Mouse (Mus musculus): Measurements from ENCODE around the gene Olfml2b.

Gene Olfml2b

GRCm38 (mm10) chr1:170646606-170647287 is 2.4 kb downstream of the Olfml2b start:
- no peak for DNase-seq (ENCODE audit: low spot score)

GRCm38 (mm10) chr1:170647381-170647780 is 3.0 kb downstream of the Olfml2b start:
- DNase-seq (ENCODE audit: low spot score) = no peak

DNA sequence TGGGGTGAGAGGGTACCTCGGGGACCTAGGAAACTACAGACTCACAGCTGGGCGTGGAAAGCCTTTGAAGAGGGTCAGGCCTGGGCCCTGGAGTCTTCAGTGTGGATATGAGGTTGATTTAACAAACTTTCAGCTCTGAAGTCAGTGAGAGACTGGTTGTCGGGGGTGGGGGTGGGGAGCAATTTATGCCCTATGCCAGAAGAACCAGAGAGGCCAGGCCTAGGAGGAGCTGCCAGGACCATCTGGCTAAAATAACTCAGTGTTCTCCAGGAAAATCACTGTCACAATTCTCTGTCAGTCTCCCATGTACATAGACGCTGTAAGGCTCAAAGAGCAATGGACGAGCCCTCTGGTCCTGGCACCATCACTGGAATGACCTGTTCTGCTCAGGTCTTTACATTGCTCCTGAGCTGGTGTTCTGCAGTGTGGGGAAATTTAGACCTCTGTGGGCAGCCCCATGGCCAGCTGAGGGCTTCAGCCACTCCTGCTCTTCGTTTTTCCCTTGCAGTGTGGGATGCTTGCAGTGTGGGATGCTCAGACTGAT is 3.7 kb downstream of the Olfml2b start:
- DNase-seq (ENCODE audit: low spot score) = no peak

- DNase-seq (ENCODE audit: low spot score) = peak; percentile 72
Measured at GRCm38 (mm10) chr1:170651046-170651723, 6.9 kb downstream of the Olfml2b start.

DNA sequence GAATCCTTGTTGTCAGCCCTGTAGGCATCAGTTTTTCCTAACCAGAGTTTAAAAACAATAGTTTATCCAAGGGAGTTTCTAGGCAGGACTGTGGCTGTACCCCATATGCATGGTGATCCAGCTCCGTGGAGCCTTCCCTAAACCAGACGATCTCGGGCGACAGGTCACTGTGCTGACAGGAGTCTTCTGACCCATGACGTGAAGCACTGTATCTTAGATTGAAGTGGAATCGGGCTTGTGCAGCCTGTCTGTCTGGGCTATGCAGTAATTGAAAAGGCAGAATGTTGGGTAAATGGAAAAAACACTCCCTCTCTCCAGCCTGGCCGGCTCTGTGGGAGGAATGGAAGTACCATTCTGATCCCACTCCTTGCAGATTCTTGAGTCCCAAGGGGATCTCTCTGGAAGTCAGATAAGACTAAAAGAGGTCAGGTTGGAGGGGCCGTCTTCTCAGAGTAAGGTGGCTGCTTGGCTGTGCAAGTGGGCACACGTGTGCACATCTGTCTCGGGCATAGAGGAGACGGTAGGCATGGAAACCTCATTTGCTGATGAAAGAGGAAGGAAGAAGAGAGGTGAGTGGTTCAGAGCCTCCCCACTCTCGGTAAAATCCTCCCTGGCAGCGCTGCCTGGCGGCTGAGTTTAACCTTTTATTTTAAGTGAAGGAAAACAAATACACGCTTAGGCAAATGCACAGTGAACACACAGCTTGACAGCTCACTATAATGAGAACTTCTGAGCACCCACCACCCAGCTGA is 7.8 kb downstream of the Olfml2b start:
- DNase-seq (ENCODE audit: low spot score) = no peak

DNA sequence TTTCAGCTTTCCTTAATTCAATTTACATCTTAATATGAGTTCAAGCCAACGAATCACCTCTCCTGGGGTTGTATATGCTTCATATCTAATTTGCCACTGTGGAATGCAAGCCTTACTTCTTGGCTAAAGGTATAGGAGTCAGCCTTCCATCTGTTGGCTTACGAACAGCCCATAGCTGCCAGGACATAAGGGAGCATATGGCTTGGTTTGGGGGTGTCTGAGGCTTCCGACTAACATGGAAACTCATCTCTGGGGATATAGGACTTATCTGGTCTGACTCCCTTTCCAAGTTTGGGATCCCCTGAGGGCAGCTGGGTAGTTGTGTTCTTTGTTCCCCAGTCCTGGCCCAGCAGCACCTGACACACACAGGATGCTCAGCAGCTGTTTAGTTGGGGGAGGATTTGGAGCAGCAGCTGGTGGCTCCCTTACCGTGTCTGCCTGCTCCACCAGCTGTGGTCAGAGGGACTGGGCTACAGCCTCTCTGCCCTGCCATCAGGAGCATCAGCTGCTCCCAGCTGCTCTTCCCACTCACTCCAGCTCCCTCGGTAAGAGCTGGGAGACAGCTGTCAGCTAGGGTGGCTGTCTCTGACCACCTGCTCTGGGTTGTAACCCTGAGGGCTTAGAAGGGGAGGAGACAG is 11.1 kb downstream of the Olfml2b start:
- DNase-seq (ENCODE audit: low spot score) = peak; percentile 30

DNA sequence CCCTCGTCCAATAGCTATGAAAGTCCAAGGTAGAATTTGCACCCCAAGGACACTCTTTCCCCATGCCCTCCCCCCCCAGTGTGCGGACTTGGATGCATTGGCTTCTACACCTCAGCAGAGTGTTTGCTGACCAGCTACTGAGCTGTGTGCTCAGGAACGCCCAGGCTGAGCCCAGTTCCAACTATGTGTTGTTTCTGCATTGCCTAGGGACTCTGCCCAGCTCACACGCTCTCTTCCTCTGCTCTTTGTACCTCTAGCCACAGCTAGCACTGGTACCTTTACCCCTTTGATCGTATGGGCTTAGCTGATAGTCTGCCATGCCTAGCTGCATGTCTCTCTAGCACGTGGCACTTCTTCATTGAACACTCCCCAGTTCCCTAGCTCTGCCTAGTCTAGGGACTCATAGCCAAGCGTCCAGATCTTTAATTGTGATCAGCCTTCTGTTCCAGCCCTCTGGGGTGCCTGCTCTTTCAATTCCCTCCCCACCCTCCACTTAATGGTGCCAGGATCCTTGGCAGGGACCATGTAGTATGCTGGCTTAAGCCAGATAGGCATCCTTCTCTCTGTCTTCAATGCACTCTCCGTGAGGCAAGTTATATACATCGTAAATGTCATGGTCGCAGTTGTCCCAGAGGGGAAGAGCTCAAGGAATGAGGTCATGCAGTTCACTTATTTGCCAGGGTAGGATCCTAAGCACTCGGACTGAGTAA is 12.3 kb downstream of the Olfml2b start:
- no peak for DNase-seq (ENCODE audit: low spot score)

GRCm38 (mm10) chr1:170657228-170657521 is 12.8 kb downstream of the Olfml2b start:
- no peak for DNase-seq (ENCODE audit: low spot score)

DNA sequence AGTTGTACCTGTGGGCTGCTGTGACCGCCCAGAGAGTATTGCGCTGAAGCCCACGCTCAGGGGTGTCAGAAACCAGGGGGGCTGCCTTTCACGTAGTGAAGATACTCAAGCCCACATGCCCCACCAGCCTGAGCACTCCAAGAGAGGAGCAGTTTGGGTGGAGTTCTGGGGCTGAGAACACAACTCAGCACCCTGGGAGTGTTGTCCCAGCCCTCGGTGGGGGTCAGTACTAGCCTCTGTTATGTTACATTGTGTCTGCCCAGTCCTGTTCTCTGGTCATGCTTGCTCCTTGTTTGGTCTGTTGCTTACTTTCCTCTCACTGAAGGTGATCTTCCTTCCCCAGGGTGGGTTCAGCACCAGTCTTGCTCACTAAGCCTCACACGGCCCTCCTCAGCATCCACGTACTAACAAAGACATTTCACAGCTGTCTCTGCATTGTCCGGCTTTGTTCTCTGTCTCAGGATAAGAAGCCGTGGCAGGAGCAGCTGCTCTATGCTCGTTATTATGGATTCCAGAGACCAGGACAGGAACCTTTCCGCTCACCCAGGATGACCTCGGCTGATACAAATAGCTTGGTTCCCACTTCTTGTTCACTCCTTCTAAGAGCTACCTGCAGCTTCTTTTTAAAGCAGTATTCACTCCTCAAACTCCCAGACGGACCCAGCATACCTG is 13.4 kb downstream of the Olfml2b start:
- DNase-seq (ENCODE audit: low spot score) = peak; percentile 52

DNA sequence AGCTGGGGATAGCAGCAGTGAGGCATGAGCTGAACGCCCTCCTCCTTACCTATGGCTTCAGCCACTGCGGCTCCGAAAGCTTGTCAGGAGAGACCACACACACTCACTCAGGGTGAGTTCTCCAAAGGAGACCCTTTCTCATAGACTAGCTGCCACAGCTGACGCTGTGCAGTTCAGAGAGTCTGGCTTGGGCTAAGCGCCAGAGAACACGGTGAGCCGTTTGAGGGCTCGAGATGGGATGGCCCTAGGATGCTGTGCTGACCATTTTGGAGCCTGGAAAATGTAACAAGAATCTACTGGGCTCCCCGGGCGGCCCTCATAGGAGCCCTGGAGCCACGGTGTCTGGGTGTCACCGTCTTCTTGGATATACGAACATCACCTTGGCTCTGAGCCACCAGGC is 14.9 kb downstream of the Olfml2b start:
- DNase-seq (ENCODE audit: low spot score) = no peak

- no peak for DNase-seq (ENCODE audit: low spot score)
Measured at GRCm38 (mm10) chr1:170664620-170665185, 20.4 kb downstream of the Olfml2b start.

GRCm38 (mm10) chr1:170665200-170665599 is 20.9 kb downstream of the Olfml2b start:
- no peak for DNase-seq (ENCODE audit: low spot score)

DNA sequence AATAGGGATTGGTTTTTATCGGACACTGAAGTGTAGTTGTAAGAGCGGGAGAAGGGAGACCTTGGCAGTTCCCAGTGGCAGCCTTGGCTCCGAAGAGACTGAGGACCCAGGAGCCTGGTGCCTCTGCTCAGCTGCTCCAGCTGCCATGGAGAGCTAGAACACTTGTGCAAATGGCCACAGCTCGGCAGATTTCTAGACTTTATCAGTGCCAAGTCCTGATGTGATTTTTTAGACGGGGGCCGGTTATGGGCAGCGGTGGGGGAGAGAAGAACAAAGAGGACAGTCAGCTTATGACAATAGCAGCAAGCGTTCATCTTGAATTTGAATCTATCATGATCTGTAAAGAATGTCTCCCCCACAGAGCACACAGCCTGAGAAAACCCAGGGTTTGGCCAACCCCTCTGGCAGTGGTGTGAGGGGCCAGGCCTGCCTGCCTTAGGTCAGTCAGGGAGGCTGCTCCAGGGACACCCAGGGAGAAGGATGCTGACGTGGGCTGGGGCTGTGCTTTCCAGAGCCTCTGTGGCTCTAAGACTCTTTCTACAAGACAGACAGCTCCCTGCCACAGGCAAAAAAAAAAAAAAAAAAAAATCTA is 29.9 kb downstream of the Olfml2b start:
- DNase-seq (ENCODE audit: low spot score) = peak; percentile 68

GRCm38 (mm10) chr1:170677681-170678080 is 33.3 kb downstream of the Olfml2b start:
- no peak for DNase-seq (ENCODE audit: low spot score)

GRCm38 (mm10) chr1:170678861-170679260 is 34.5 kb downstream of the Olfml2b start:
- DNase-seq (ENCODE audit: low spot score) = no peak

GRCm38 (mm10) chr1:170679624-170680023 is 35.3 kb downstream of the Olfml2b start:
- no peak for DNase-seq (ENCODE audit: low spot score)

DNA sequence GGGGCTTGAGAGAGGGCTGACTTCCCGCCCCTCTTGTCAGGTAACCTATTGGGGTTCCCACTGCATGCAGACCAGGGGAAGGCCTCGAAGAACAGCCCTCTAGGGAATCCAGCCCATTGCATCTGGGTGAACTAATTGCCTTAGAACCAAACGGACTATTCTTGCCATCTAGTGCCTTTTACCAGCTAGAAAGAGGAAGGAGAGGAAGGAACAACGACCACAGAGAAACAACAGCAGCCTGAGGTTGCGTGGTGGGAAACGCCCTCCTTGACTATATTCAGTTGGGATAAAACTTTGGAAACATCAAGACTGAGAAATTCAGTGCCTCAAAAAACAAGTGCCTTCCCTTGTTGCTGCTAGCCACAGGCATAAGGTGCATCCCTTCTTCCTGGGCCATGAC is 39.5 kb downstream of the Olfml2b start:
- DNase-seq (ENCODE audit: low spot score) = no peak

- DNase-seq (ENCODE audit: low spot score) = no peak
Measured at GRCm38 (mm10) chr1:170689773-170690172, 45.4 kb downstream of the Olfml2b start.

DNA sequence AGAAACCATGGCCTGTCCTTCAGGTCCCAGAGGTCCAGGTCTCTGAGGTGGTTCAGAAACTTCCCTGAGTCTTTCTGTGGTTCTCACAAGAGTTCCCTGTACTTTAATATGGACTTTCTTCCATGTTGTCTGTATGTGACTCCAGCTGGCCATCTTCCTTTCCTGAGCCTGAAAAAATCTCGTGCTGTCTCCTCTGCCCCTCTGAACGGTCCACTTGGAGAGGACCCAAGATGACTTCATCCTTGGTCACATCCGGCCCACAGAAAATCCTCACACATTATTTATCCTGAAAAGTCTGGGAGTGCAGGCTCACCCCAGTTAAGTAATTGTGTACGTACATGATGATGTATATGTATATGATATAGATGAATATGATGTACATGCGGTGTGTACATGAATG is 47.0 kb downstream of the Olfml2b start:
- DNase-seq (ENCODE audit: low spot score) = no peak

GRCm38 (mm10) chr1:170694821-170695291 is 50.5 kb downstream of the Olfml2b start:
- peak; percentile 19 for DNase-seq (ENCODE audit: low spot score)

All from testis, postnatal 14 days (tissue).